Mouse (Mus musculus) heart, embryonic 16.5 days (tissue): ENCODE measurements around the gene Inca1. TPM values are rescaled to one million over a fixed set of nuclear protein-coding genes. Genes with fewer than 3 reads are reported as not detected.

ENCODE experiments used
- ATAC-seq: fragments of 200-750 bp; cut with Nextera tagmentation; replicated peaks from 2 replicates; pipeline ENCODE4 v1.8.0; 2017; ENCODE audit warnings: moderate number of reproducible peaks; ENCODE audit not compliant: insufficient read depth, low FRiP score; ENCODE audit errors: extremely low read depth
- H3K27ac ChIP-seq: fragments of 300-500 bp; sonication (generic); 2 replicates; pipeline ENCODE4 v1.5.1; 2014; ENCODE audit warnings: mild to moderate bottlenecking, low read length, control low read depth, moderate library complexity
- H3K27me3 ChIP-seq: fragments of 300-500 bp; sonication (generic); 2 replicates; pipeline ENCODE4 v1.6.1; 2014; ENCODE audit warnings: low read length, mixed read lengths; ENCODE audit not compliant: control insufficient read depth, insufficient read depth
- H3K36me3 ChIP-seq: fragments of 300-500 bp; sonication (generic); 2 replicates; pipeline ENCODE4 v1.6.1; 2014; ENCODE audit not compliant: control insufficient read depth, insufficient read depth
- H3K4me1 ChIP-seq: fragments of 300-500 bp; sonication (generic); 2 replicates; pipeline ENCODE4 v1.6.1; 2014; ENCODE audit warnings: low read length, mixed read lengths; ENCODE audit not compliant: control insufficient read depth, insufficient read depth
- H3K4me2 ChIP-seq: fragments of 300-500 bp; sonication (generic); 2 replicates; pipeline ENCODE4 v1.6.1; 2014; ENCODE audit warnings: low read depth, mild to moderate bottlenecking, control low read depth, low read length
- H3K4me3 ChIP-seq: fragments of 300-500 bp; sonication (generic); 2 replicates; pipeline ENCODE4 v1.5.1; 2014; ENCODE audit warnings: mild to moderate bottlenecking, control low read depth, low read length
- H3K9ac ChIP-seq: fragments of 300-500 bp; sonication (generic); 2 replicates; pipeline ENCODE4 v1.6.1; 2014; ENCODE audit warnings: low read length, control low read depth
- H3K9me3 ChIP-seq: fragments of 300-500 bp; sonication (generic); replicated peaks from 2 replicates; pipeline ENCODE4 v1.6.1; 2016; ENCODE audit warnings: low read length; ENCODE audit not compliant: control insufficient read depth
- WGBS: fragments of 180-500 bp; shearing (Covaris S2); extraction: QIAGEN DNeasy Blood & Tissue Kit; methylation state at CpG from one replicate; pipeline ENCODE4 v1.1.7; 2014; 5-methylcytosine and 5-hydroxymethylcytosine counted together
- polyA plus RNA-seq: library from polyadenylated mRNA; unstranded; fragments of >200 nt; fragmentation: Nextera tagmentation; extraction: Ambion mirVana; gene quantifications from 2 replicates; pipeline ENCODE4 v1.2.1, GENCODE M21; 2015

Gene Inca1
- polyA plus RNA-seq, 1 experiment from 2014 or later, result 1.2 TPM

DNA sequence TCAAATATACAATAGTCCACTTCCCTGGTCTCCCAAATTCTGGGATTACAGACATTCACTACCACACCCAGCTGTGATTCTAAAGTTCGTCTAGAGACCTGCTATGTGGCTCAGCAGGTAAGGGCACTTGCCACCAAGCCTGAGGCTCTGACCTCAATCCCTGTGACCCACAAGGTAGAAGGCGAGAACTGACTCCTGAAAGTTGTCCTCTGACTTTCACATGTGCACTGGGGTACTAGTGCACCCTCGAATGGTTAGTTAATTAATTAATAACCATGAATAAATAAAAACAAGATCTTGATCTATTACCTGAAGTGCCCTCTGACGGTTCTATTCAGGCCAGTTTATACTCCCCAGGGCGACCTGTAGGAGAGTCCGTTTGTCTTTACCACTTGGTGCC lies 13.3 kb upstream of the Inca1 start:
- peaks cover 66% of the 10 kb centered on the region for H3K36me3 ChIP-seq

DNA sequence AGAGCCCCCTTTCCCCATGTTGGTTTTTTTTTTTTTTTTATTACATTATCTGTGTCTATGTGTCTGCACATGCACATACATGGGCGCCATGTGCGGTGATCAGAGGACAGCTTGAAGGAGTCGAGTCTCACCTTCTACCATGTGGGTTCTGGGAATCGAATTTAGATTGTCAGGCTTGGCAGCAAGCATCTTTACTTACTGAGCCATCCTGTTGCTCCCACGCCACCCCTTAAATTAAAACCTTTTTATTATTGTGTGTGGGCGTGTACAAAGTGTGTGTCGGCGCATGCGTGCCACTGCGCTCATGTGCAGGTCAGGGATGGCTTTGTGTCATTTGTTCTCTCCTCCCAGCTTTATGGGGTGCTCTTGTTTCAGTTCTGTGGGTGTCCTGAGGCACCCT lies 11.1 kb upstream of the Inca1 start:
- H3K4me3 ChIP-seq, result no peak overlapping the region
- no peaks in the 10 kb centered on the region for H3K4me1 ChIP-seq
- no peak overlapping the region for H3K27ac ChIP-seq
- H3K4me2 ChIP-seq, result no peak overlapping the region
- WGBS, result 93% methylated on average over 10 of the region's 10 CpGs
- H3K9me3 ChIP-seq, result no peaks in the 10 kb centered on the region
- H3K9ac ChIP-seq, result no peak overlapping the region
- H3K36me3 ChIP-seq, result peaks cover 67% of the 10 kb centered on the region
- no peaks in the 10 kb centered on the region for H3K27me3 ChIP-seq
- no peak for ATAC-seq

More for the DNA sequence above, 13.3 kb upstream of the Inca1 start:
- H3K4me1 ChIP-seq, result no peaks in the 10 kb centered on the region
- H3K4me2 ChIP-seq, result no peak overlapping the region
- H3K4me3 ChIP-seq, result no peak overlapping the region
- H3K9me3 ChIP-seq, result no peaks in the 10 kb centered on the region
- WGBS, result 86% methylated on average over 6 of the region's 6 CpGs
- ATAC-seq, result no peak
- H3K27me3 ChIP-seq, result no peaks in the 10 kb centered on the region
- H3K27ac ChIP-seq, result no peak overlapping the region
- H3K9ac ChIP-seq, result no peak overlapping the region

DNA sequence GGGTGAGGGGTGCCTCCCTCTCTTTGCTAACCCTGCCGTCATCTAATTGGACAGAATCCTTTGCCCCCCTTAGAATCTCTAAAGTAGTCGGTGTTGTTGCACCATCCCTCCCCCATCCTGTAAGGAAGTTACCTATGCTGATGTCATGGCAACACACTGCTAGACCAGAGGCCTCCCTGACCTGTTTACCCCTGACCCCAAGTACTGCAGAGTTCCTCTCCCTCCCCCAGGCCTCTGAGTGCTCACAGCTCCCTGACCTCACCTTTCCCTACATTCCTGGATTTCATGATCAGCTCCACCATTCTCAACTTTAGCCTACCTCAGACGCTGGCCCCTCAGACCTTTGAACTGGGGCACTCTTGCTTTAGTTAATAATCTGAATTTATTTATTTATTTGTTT lies 6.2 kb upstream of the Inca1 start:
- Histone ChIP-seq H3K9ac (no peak overlapping the region), H3K27ac (no peak overlapping the region), H3K36me3 (peaks cover 60% of the 10 kb centered on the region), H3K4me3 (no peak overlapping the region), H3K27me3 (no peaks in the 10 kb centered on the region), H3K4me2 (no peak overlapping the region), H3K9me3 (no peaks in the 10 kb centered on the region), H3K4me1 (peaks cover 21% of the 10 kb centered on the region)
- ATAC-seq, result no peak
- 83% methylated on average over 3 of the region's 3 CpGs for WGBS

DNA sequence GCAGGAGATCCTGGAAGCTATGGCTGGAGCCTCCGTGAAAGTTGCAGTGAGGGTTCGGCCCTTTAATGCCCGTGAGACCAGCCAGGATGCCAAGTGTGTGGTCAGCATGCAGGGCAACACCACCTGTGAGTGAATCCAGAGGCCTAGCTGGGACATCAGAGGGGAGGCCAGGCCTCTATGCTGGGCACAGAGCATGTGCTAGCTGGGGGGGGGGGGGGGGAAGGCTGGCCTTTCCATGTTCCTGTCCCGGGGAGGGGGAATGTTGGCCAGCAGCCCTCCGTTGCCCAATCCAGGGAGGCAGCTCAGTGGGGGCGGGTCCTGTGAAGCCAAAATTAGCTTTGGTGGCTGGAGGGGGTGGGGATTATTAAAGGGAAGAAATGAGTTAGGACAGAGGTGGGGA lies 2.8 kb upstream of the Inca1 start:
- 33% methylated on average over 6 of the region's 6 CpGs for WGBS
- peak overlapping the region; percentile 93 for H3K9ac ChIP-seq
- H3K4me3 ChIP-seq, result peak overlapping the region; percentile 81
- H3K27ac ChIP-seq, result peak overlapping the region; percentile 95
- H3K27me3 ChIP-seq, result no peaks in the 10 kb centered on the region
- ATAC-seq, result peak; percentile 49
- peaks cover 21% of the 10 kb centered on the region for H3K4me1 ChIP-seq
- H3K9me3 ChIP-seq, result no peaks in the 10 kb centered on the region
- H3K36me3 ChIP-seq, result peaks cover 39% of the 10 kb centered on the region
- H3K4me2 ChIP-seq, result peak overlapping the region; percentile 78

DNA sequence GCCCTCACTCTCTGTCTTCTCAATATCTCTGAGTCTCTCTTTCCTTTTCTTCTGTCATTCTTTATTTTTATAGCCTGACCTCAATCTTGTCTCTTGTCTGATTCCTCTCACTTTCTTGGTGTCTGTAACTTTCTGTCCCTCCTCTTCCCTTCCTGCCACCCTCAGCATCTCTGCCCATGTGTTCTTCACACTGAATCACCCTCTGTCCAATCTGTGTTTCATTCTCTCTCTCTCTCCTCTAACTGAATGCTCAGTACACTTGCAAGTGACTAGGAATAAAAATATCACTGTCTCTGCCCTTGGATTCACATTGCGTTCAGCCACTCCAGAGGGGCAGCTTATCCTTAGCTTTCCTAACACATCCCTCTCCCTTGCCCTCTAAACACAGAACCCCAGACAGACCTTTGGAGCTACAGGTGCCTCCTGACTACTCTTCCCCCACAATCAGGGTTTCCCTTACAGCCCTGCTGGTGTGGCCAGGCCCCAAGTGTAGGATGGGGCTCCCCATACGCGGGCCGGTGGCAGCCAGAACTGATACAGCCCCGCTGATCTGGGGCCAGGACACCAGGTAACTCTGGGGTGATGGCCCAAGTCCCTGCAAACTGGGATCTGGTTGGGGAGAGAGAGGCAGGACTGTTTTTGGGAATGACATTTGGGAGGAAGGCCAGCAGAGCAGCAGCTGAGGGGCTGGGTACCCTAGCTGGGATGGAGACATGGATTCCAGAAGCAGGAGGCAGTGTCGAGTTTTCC lies 2.2 kb upstream of the Inca1 start:
- 48% methylated on average over 6 of the region's 6 CpGs for WGBS
- Histone ChIP-seq H3K4me1 (peaks cover 21% of the 10 kb centered on the region), H3K27me3 (no peaks in the 10 kb centered on the region), H3K4me3 (peak overlapping the region; percentile 81), H3K27ac (peak overlapping the region; percentile 95), H3K36me3 (peaks cover 33% of the 10 kb centered on the region), H3K4me2 (peak overlapping the region; percentile 78), H3K9me3 (no peaks in the 10 kb centered on the region), H3K9ac (peak overlapping the region; percentile 93)
- no peak for ATAC-seq

DNA sequence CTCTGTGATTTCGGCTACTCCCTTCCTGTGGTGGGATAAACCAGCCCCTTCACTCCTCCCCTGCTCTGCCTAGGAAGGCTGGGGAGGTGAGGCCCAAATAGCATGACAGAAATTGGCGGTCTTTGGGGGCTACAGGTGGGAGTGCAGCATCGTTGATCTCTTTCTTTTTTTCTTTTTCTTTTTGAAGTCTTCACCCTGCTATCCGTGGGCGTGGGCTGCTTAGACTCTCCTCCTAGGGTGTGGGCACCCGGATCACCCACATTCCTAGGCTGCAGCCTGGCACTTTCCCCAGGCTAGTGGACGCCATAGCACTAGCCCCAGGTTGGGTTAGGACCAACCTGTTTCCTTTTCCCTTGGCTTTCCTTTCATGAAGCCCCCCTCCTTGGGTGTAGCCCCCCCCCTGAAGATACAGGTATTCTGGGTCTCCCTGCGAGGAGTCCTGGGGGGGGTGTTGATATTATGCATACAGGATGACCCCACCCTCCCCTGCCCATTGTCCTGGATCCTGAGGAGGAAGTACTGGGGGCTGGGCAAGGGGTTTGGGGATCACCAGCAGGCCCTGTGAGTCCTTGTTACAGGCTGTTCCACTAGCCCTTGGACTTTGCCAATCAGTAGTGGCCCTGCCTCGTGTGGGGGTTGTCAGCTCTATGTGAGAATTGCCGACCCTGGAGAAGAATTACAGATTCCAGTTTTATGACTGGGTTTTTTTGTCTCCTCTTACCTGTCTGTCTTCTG lies 1.4 kb upstream of the Inca1 start:
- 12% methylated on average over 10 of the region's 10 CpGs for WGBS
- Histone ChIP-seq H3K4me1 (peaks cover 21% of the 10 kb centered on the region), H3K27ac (peak overlapping the region; percentile 95), H3K9ac (peak overlapping the region; percentile 93), H3K27me3 (no peaks in the 10 kb centered on the region), H3K4me2 (peak overlapping the region; percentile 78), H3K36me3 (peaks cover 26% of the 10 kb centered on the region), H3K9me3 (no peaks in the 10 kb centered on the region), H3K4me3 (peak overlapping the region; percentile 81)
- ATAC-seq, result no peak

DNA sequence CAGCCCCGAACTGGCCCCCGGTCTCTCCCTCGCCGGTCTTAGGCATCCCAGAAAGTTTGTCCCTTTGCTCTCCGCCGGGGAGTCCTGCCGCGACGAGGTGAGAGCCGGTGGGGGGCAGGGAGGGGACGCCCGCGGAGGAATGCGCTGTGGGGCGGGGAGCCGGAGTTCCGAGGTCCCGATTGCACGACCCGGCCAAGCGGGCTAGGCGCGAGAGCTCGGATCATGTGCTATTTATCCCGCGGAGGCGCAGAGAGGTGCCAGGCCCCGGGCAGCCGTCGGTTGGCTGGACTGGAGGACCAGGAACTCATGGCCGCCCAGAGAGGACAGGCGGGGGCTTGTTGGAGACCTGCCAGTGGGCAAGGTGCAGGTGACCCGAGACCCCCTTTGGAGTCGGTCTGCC lies 658 bp upstream of the Inca1 start:
- WGBS, result under 1% methylated on average over 34 of the region's 34 CpGs
- H3K27ac ChIP-seq, result peak overlapping the region; percentile 95
- ATAC-seq, result peak; percentile 52
- peaks cover 20% of the 10 kb centered on the region for H3K36me3 ChIP-seq
- no peaks in the 10 kb centered on the region for H3K27me3 ChIP-seq
- peak overlapping the region; percentile 78 for H3K4me2 ChIP-seq
- no peaks in the 10 kb centered on the region for H3K9me3 ChIP-seq
- H3K4me3 ChIP-seq, result peak overlapping the region; percentile 81
- peaks cover 21% of the 10 kb centered on the region for H3K4me1 ChIP-seq
- peak overlapping the region; percentile 93 for H3K9ac ChIP-seq

DNA sequence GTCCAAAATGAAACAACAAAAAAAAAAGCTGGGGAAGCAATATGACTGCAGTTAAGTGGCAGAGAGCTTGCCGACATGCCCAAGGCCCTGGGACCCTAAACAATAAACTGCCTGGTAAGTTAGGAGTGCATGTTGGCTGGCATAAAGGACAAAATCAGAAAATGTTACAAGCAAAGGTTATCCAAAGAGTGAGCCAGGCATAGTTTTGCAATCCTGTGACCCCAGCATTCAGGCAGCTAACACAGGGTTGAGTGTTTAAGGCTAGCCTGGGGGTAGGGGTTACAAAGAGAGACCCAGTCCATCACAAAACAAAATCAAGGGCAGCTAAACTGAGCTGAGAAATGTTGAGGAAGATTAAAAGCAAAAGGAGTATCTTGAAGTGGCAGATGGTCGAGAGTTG lies 904 bp downstream of the Inca1 start:
- no peak for ATAC-seq
- peaks cover 5% of the 10 kb centered on the region for H3K36me3 ChIP-seq
- no peaks in the 10 kb centered on the region for H3K27me3 ChIP-seq
- H3K9ac ChIP-seq, result no peak overlapping the region
- peaks cover 21% of the 10 kb centered on the region for H3K4me1 ChIP-seq
- H3K4me2 ChIP-seq, result no peak overlapping the region
- no peaks in the 10 kb centered on the region for H3K9me3 ChIP-seq
- H3K27ac ChIP-seq, result no peak overlapping the region
- WGBS, result 76% methylated on average over 2 of the region's 2 CpGs
- no peak overlapping the region for H3K4me3 ChIP-seq

DNA sequence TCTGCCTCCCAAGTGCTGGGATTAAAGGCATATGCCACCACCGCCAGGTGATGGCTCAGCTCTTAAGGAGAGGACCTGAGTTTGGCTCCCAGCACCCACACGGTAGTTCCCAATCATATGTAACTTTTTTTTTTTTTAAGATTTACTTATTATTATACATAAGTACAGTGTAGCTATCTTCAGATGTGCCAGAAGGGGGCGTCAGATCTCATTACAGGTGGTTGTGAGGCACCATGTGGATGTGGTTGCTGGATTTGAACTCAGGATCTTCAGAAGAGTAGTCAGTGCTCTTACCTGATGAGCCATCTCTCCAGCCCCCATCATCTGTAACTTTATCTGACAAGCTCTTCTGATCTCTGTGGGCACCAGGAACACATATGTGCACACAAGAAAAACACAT lies 2.6 kb downstream of the Inca1 start:
- ATAC-seq, result no peak
- Histone ChIP-seq H3K9ac (no peak overlapping the region), H3K27ac (no peak overlapping the region), H3K27me3 (no peaks in the 10 kb centered on the region), H3K36me3 (no peaks in the 10 kb centered on the region), H3K4me3 (no peak overlapping the region), H3K9me3 (no peaks in the 10 kb centered on the region), H3K4me1 (peaks cover 10% of the 10 kb centered on the region), H3K4me2 (no peak overlapping the region)
- WGBS, result 73% methylated on average over 3 of the region's 3 CpGs
